Comparison of ENCODE assay signal across 8 mouse cellular contexts in the genomic region with DNA sequence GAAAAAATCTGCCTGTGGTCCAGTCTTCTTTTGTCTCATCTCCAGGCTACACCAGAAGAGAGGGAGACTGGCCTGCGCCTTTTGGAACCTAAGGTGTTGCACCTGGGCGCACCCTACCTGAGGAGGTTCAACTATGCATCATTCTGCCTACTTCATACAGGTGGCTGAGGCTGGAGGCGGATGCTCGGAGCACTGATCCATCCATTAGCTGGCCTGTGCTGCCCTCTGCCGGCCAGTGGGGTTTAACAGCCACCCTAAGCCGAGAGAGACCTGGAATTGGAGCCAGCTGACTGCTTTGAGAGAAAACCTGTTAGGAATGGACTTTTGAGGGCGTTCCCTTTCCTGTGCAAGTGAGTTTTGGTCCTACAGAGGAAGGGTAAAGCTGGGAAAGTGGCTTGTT. TPM values are rescaled to one million over a fixed set of nuclear protein-coding genes. Genes with fewer than 3 reads are reported as not detected.
DNase-seq lines count a peak whose midpoint lies in the region; TF ChIP-seq lines count a peak whose summit lies in the region.

No protein-coding gene starts in this region.

- no peak overlapping the region for H3K4me3 ChIP-seq in left cerebral cortex, adult 2 months

- TF ChIP-seq CTCF in left cerebral cortex, adult 2 months (IDR thresholded peaks at IDR 0.05) = peak; percentile 81

- DNase-seq in WW6 (ENCODE audit: low read depth, low spot score) = peak; percentile 63
- peak; percentile 89 to 91 for DNase-seq in cerebellum, postnatal 36 days
- peak; percentile 80 to 83 for DNase-seq in frontal cortex, postnatal 36 days (ENCODE audit: low spot score in 2 of 2)
- peak; percentile 85 for DNase-seq in induced T-regulatory cell, adult 2 months (ENCODE audit: low read depth)
- peak; percentile 82 to 85 for DNase-seq in left cerebral cortex, adult 2 months (ENCODE audit: extremely low spot score in 1 of 2, low spot score in 2 of 2)
- peak; percentile 73 for DNase-seq in mesoderm, embryonic 11.5 days (ENCODE audit: low read depth, low spot score)
- peak; percentile 73 for DNase-seq in right cerebral cortex, postnatal 25 days
- peak; percentile 70 to 78 for DNase-seq in urinary bladder, postnatal 36 days (ENCODE audit: low spot score in 2 of 2)

- intact Hi-C loops in left cerebral cortex, adult 2 months (cut with DNase I) = loop anchor here (2.0 to 5.0 kb wide), 2 partner anchors 71 to 130 kb away; no protein-coding TSS in a partner anchor

- H3K27ac ChIP-seq in left cerebral cortex, adult 2 months = no peak overlapping the region

RNA-seq across cellular contexts. Expression of a gene that starts 5.5 kb away (rescaled TPM):
- total RNA-seq in left cerebral cortex, adult 2 months (2021) = 10 to 100 TPM; 35.3 to 36.1 TPM
